Mouse (Mus musculus) CD4-positive, CD25-positive, alpha-beta regulatory T cell, adult 2 months (primary cell): ENCODE measurements around the gene Zdhhc13.
A peak's percentile ranks its signal among the peaks of the same experiment; 100 is the strongest.

Source experiments
- DNase-seq: peaks from one replicate; pipeline ENCODE4 v3.0.0-alpha.2; 2012; ENCODE audit warnings: low read depth, low spot score

Gene Zdhhc13

GRCm38 (mm10) chr7:48788851-48789572 lies at the start of gene Zdhhc13:
Gene Zdhhc13 (plus strand): TSS chr7:48789003.
- peak; percentile 97 for DNase-seq

GRCm38 (mm10) chr7:48749298-48750163 lies 39.3 kb upstream of the Zdhhc13 start:
- peak; percentile 88 for DNase-seq

GRCm38 (mm10) chr7:48750164-48750809 lies 38.5 kb upstream of the Zdhhc13 start:
- DNase-seq, result peak; percentile 5

- DNase-seq, result no peak
Measured at GRCm38 (mm10) chr7:48751222-48751621, 37.6 kb upstream of the Zdhhc13 start.

GRCm38 (mm10) chr7:48754415-48754974 lies 34.3 kb upstream of the Zdhhc13 start:
- DNase-seq, result no peak

GRCm38 (mm10) chr7:48755825-48756224 lies 33.0 kb upstream of the Zdhhc13 start:
- no peak for DNase-seq

- no peak for DNase-seq
Measured at GRCm38 (mm10) chr7:48756306-48756931, 32.4 kb upstream of the Zdhhc13 start.

- DNase-seq, result no peak
Measured at GRCm38 (mm10) chr7:48758083-48758482, 30.7 kb upstream of the Zdhhc13 start.

GRCm38 (mm10) chr7:48760789-48761188 lies 28.0 kb upstream of the Zdhhc13 start:
- no peak for DNase-seq

GRCm38 (mm10) chr7:48762289-48762688 lies 26.5 kb upstream of the Zdhhc13 start:
- DNase-seq, result no peak

GRCm38 (mm10) chr7:48762721-48763120 lies 26.1 kb upstream of the Zdhhc13 start:
- DNase-seq, result no peak

GRCm38 (mm10) chr7:48765959-48766358 lies 22.8 kb upstream of the Zdhhc13 start:
- DNase-seq, result no peak

GRCm38 (mm10) chr7:48769721-48770120 lies 19.1 kb upstream of the Zdhhc13 start:
- no peak for DNase-seq

- DNase-seq, result no peak
Measured at GRCm38 (mm10) chr7:48772060-48772734, 16.6 kb upstream of the Zdhhc13 start.

GRCm38 (mm10) chr7:48773333-48773732 lies 15.5 kb upstream of the Zdhhc13 start:
- DNase-seq, result no peak

GRCm38 (mm10) chr7:48774633-48775032 lies 14.2 kb upstream of the Zdhhc13 start:
- no peak for DNase-seq

- DNase-seq, result no peak
Measured at GRCm38 (mm10) chr7:48775436-48775835, 13.4 kb upstream of the Zdhhc13 start.

GRCm38 (mm10) chr7:48777721-48778504 lies 10.9 kb upstream of the Zdhhc13 start:
- no peak for DNase-seq

GRCm38 (mm10) chr7:48779110-48779509 lies 9.7 kb upstream of the Zdhhc13 start:
- DNase-seq, result no peak

- no peak for DNase-seq
Measured at GRCm38 (mm10) chr7:48782432-48782831, 6.4 kb upstream of the Zdhhc13 start.
